Comparison of ENCODE assay signal across 9 mouse cellular contexts in genomic region chr7:134115438-134115837, GRCm38 (mm10).
DNase-seq lines count a peak whose midpoint lies in the region; ATAC-seq and TF ChIP-seq lines count a peak whose summit lies in the region.
"Had no signal": no experiment of that assay in that cellular context is flagged by ENCODE, and none has a peak within 500 bp of the region (broad histone marks: within the 10 kb centered on the region; RNA-seq: fewer than 3 reads in every experiment).

No protein-coding gene starts in this region.

- H3K4me1 ChIP-seq in liver, embryonic 11.5 days (replicated peaks; ENCODE audit: control insufficient read depth, insufficient read depth, low read length) = no peaks in the 10 kb centered on the region; the same call in 1 of the 2 replicates
- H3K4me1 ChIP-seq in embryonic fibroblast, embryonic 13.5 days (ENCODE audit: control insufficient read depth, insufficient read depth, low read length) = peaks cover 25% of the 10 kb centered on the region
- no peaks in the 10 kb centered on the region for H3K4me1 ChIP-seq in thymus, adult 2 months (replicated peaks; ENCODE audit: control insufficient read depth, insufficient read depth, low read length)
- H3K4me1 ChIP-seq: midbrain, embryonic 13.5 days had no signal

- H3K9ac ChIP-seq in liver, embryonic 11.5 days (ENCODE audit: low read depth, low read length) = no peak overlapping the region
- H3K9ac ChIP-seq: midbrain, embryonic 13.5 days had no signal

- no peak for ATAC-seq in liver, embryonic 11.5 days (replicated peaks; ENCODE audit: low FRiP score)
- ATAC-seq in erythroblast, adult 5-6 weeks (replicated peaks; ENCODE audit: low FRiP score, poor library complexity, severe bottlenecking) = no peak
- ATAC-seq: midbrain, embryonic 13.5 days had no signal

- H3K36me3 ChIP-seq in liver, embryonic 11.5 days (ENCODE audit: control insufficient read depth, insufficient read depth, low read length) = no peaks in the 10 kb centered on the region
- no peaks in the 10 kb centered on the region for H3K36me3 ChIP-seq in thymus, adult 2 months (ENCODE audit: control insufficient read depth, insufficient read depth, low read length)
- H3K36me3 ChIP-seq: midbrain, embryonic 13.5 days had no signal

- no peaks in the 10 kb centered on the region for H3K27me3 ChIP-seq in liver, embryonic 11.5 days (replicated peaks; ENCODE audit: control insufficient read depth, insufficient read depth, low read length)
- no peaks in the 10 kb centered on the region for H3K27me3 ChIP-seq in thymus, adult 2 months (ENCODE audit: control insufficient read depth, insufficient read depth, low read length)
- H3K27me3 ChIP-seq: midbrain, embryonic 13.5 days had no signal

- H3K4me3 ChIP-seq in liver, embryonic 11.5 days (ENCODE audit: low read depth, low read length) = no peak overlapping the region
- H3K4me3 ChIP-seq in embryonic fibroblast, embryonic 13.5 days (ENCODE audit: insufficient read depth, low read length) = no peak overlapping the region
- H3K4me3 ChIP-seq in thymus, adult 2 months (ENCODE audit: control insufficient read depth, insufficient read depth, low read length) = no peak overlapping the region
- H3K4me3 ChIP-seq: midbrain, embryonic 13.5 days had no signal

- TF ChIP-seq POLR2A in embryonic fibroblast, embryonic 13.5 days (IDR thresholded peaks at IDR 0.05; ENCODE audit: low read depth, low read length) = no peak
- no peak for TF ChIP-seq POLR2A in thymus, adult 2 months (IDR thresholded peaks at IDR 0.05; ENCODE audit: control insufficient read depth, extremely low read depth, insufficient read depth, low read length, poor library complexity)

- no peak overlapping the region for H3K4me2 ChIP-seq in liver, embryonic 11.5 days
- H3K4me2 ChIP-seq: midbrain, embryonic 13.5 days had no signal

- 78% methylated on average over 8 of the region's 8 CpGs for WGBS in liver, embryonic 11.5 days
- WGBS in thymus, adult 2 months = 94% methylated on average over 8 of the region's 8 CpGs

- TF ChIP-seq CTCF in embryonic fibroblast, embryonic 13.5 days (IDR thresholded peaks at IDR 0.05; ENCODE audit: borderline replicate concordance, insufficient read depth, low read length) = no peak
- TF ChIP-seq CTCF in thymus, adult 2 months (IDR thresholded peaks at IDR 0.05; ENCODE audit: borderline replicate concordance, control insufficient read depth, extremely low read depth, insufficient read depth, low read length, poor library complexity) = no peak

- H3K9me3 ChIP-seq in liver, embryonic 11.5 days (ENCODE audit: control insufficient read depth, low read length) = no peaks in the 10 kb centered on the region

- DNase-seq in liver, embryonic 11.5 days (ENCODE audit: low spot score) = no peak
- DNase-seq in liver = no peak
- peak; percentile 43 to 46 for DNase-seq in heart, postnatal 14 days
- peak; percentile 54 for DNase-seq in lung, postnatal 36 days
- DNase-seq in layer of hippocampus, postnatal 10 days (ENCODE audit: low spot score in 2 of 2) = no peak
- DNase-seq in thymus, adult 2 months = no peak

- H3K27ac ChIP-seq in liver, embryonic 11.5 days (ENCODE audit: low read depth, low read length) = peak overlapping the region; percentile 38; the same call in 1 of the 2 replicates
- H3K27ac ChIP-seq in embryonic fibroblast, embryonic 13.5 days (ENCODE audit: insufficient read depth, low read length) = peak overlapping the region; percentile 99
- H3K27ac ChIP-seq in thymus, adult 2 months (ENCODE audit: control insufficient read depth, insufficient read depth, low read length) = no peak overlapping the region
- H3K27ac ChIP-seq: midbrain, embryonic 13.5 days had no signal

- intact Hi-C loops in heart, postnatal 14 days (cut with DNase I) = no loop called here

Comparison
In these comparisons a context has a peak if more than half of its experiments do, and no peak if none do; other contexts are left out.
1. DNase-seq: peak in heart, postnatal 14 days (2 of 2) and lung, postnatal 36 days (single experiment); none in liver, embryonic 11.5 days (single experiment), liver (single experiment), layer of hippocampus, postnatal 10 days (0 of 2) and thymus, adult 2 months (single experiment).